Mouse (Mus musculus) lung, postnatal 36 days (tissue): ENCODE measurements at regions not wholly inside any gene's neighbourhood (a gene's known extent, or its start where the extent isn't known, plus 50 kb on each side); places are given as distances from the start of the nearest gene placed in this dataset.
A peak's percentile ranks its signal among the peaks of the same experiment; 100 is the strongest.

ENCODE experiments used
- DNase-seq: peaks from one replicate; pipeline ENCODE4 v3.0.0; 2022; ENCODE audit warnings: mixed read lengths

DNA sequence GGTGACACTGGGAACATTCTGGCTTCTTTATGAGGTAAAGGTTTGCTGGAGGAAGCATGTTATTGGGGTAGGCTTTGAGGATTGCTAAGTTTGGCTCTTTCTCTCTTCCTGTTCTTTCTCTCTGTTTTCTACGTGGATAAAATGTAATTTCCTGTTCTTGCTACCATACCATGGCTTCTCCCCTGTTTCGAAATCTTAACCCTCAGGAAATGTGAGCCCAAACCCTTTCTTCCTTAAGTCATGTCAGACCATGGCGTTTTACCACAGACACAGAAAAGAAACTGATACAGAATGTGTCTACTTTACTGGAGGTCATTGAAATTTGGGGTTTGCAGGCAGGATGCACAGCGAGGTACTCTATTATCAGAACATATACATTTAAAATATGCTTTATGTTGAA lies 552.7 kb upstream of the Camk1g start:
- DNase-seq, result no peak

DNA sequence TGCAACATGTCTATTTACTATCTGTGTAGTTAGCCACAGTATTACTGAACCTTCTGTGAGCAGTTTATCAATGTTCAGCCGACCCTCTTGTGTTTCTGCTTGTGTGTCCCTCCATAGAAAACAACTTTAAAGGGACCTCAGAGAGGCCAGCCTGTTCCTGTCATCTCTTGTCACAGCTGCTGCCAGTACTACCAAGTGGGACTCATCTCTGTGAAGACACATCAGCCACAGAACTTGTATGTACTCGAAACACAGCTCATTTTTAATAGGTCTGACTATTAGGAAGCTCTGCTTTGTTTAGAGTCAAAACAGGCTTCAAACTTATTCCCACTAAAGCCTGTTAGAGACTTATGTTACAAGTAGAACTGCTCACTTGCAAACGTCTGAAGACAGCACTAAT lies 549.1 kb upstream of the Camk1g start:
- no peak for DNase-seq

DNA sequence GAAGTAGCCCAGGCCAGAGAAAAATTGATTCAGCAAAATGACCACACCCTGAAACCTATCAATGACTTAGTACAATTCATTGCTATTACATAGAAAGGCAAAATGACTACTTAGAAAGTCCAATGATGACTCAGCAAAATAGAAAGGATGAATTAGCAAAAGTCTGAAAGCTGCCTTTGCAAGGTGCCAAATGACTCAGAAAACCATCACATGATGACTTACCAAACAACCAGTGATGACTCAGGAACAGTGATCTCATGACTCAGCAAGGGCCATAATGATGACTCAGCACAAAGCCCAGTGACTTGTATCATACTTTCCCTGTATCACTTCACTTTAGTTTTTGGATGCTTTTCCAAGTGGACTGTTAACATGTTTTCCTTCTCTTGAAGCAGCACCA lies 535.6 kb upstream of the Camk1g start:
- no peak for DNase-seq

DNA sequence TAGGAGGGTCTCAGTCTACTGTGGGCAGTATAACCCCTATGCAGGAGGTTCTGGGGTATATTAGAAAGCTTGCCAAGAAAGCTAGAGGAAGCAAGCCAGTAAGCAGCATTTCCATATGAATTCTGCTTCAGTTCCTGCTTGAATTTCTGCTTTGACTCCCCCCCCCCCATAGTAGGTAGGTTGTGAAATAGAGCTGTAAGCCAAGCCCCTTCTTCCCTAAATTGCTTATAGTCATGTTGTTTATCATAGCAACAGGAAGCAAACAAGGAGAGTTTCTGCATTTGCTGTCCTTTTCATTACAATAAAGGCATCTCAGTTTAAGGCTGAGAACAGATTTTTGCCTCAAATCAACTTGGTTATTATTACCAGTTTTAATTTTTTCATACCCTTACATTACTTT lies 524.0 kb upstream of the Camk1g start:
- no peak for DNase-seq

DNA sequence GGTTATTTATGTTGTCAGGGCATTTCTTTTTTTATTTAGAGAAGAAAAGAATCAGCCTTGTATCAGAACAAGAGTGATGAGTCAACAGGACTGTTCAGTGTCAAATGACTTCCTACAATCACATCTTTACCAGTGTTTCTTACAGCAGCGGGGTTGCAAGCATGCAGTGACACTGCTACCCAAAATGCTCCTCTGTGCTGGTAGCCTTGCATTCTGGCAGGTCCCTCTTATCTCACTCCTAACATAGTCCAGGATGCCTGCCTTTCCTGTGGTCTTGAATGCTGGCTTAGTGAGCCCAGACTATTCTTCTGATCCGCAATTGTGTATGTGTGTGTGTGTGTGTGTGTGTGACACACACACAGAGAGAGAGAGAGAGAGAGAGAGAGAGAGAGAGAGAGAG lies 506.4 kb upstream of the Camk1g start:
- DNase-seq, result no peak

DNA sequence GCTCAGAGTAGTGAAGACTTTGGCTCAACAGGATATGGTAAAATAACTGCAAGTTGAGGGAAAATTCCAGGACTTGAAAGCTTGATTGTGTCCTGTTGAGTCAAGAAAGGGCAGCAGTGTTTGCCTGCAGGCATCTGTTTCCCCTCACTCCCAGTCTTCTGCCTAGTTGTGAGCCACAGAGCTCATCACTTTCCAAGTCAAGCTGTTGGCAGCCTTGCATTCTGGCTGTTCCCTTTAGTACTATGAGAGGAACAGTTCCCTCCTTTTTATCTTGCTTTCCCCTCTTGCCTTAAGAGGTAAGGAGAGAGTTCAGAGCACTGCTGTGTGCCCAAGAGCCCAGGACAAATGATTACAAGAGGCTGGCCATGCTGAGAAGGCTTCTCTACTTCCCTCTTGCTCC lies 506.0 kb upstream of the Camk1g start:
- DNase-seq, result peak; percentile 52

DNA sequence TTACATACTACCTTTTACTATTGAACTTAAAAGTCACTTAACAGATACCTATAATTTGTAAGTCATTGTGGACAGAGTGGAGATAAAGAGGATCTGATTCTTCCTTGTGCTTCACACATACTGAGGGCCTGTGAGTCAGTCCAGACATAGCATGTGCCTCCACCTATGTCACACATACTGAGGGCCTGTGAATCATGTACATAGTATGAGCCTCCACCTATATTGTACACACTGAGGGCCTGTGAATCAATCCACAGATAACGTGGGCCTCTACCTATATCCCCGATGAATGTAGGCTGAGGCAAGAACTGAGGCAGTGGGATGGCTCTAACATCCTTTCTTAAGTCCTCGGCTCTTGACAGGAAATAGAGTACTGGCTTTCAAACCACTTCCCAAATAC lies 505.2 kb upstream of the Camk1g start:
- DNase-seq, result no peak

DNA sequence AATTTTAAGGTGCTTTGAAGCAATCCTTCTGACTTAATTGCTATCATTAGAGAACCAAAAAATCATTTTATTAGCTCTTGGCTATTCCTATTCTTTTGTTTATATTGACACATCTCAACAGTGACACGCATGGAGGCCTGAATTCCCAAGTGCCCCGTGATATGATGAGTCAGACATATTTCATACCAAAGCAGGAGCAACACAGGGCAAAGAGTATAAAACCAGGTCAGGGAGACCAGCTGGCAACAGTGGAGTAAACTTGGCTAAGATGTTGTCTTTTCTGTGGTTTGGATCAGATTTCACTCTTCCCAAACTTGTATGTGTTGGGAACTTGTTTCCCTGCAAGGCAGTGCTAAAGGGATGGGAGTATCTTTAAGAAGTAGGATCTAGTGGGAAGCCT lies 500.6 kb upstream of the Camk1g start:
- peak; percentile 42 for DNase-seq

DNA sequence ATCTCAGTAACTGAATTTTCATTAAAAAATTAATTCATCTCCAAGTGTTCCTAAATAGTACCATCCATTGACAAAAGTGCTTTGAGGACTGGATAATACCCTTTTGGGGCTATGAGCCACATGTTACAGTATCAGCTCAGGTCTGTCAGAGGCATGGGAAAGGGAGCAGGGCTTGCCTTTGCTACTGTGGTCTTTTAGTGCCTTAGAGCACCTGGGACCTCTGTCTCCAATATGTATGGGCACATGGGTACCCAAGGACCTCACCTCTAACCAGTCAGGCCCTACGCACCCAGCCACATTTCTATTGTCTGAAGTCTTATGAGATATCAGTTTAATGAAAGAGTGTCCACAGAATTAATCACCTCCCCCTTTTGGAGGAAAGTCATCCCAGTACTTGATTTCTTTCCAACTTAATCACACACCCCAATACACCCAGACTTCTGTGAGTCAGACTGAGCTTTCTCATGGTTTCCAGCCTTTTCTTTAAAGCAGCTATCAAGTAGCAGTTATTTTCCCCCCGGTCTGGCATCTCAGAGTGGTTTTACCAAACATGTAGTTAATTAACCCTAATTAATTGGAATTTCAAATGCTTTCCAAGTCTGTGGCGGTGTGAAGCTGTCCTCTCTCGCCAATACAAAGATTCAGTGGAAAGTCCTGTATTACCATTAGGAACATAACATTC lies 498.7 kb upstream of the Camk1g start:
- DNase-seq, result no peak

DNA sequence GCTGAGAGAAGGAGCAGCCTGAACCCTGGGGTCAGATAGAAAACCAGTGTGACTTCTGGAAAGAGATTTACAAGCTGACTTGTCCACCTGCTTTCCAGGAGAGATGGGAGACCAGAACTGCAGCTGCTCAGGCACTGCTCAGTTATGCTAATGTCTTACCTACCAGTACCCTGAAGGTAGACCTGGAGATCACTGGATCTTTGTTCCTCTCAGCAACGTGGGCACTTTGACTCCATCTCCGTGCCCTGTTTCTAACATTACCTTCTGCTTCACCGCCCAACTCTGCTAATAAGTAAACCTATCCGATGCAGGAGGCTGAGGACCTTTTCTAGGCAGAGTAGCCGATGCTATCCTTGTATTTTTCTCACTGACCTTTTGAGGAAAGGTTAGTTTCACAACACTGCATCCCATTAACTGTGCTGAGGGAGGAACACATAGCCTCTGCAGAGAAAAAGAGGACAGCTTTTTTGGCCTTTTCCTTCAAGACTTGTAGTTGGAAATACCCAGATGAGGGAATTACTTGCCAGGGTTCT lies 490.7 kb upstream of the Camk1g start:
- no peak for DNase-seq

DNA sequence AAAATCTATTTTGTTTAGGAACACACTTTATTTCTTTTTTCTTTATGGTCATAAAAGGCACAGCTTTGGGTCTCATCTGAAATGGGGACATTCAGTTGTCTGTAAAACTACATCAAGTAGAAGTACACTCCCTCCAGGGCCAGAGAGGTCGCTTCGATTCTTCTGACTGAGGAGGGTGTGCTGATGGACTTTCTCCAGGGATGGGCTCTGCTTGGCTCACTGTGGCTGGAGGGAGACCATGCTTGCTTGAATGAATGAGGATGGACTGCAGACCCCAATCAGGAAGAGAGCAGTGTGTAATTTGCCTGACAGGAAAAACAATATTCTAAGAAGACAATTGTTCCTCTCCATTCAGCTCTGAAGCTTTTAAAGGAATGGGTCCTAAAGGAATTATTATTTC lies 490.3 kb upstream of the Camk1g start:
- no peak for DNase-seq

DNA sequence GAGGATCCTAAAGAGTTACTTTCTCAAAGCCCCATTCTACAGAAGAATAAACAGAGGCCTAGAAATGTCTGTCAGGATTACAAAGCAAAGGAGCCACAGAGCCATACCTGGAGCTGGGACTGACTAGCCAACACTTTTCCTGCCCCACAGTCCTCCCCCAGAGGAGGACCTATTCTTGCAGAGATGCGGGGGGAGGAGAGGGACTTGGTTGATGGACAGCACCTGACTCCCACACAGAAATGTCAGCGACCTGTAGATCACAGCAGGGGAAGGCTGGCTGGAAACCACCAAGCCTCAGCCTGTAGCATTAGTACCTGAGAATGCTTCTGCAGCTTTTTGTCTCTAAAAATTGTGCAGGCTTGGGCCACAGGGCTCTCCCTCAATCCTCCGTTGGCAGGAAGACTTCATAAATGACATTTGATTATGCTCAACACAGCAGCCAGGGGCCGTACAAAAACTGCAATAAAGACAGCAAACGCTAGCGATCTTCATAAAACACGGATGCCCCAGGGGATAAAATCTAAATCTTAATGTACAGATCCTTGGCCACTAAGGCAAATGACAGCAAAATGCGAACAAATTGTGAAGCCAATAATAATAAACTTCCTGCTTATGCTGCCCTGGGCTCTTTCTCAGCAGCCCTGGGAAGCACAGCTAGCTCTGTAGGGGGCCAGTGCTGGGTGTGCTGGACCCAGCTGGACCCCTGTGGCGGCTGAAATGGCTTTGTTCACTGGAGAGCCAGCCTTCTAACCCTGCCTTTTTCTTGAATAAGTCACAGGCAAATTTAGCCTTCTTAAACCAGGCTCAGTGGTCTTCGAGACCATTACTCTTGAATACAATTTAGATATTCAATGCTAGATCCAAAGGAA lies 489.4 kb upstream of the Camk1g start:
- DNase-seq, result no peak

DNA sequence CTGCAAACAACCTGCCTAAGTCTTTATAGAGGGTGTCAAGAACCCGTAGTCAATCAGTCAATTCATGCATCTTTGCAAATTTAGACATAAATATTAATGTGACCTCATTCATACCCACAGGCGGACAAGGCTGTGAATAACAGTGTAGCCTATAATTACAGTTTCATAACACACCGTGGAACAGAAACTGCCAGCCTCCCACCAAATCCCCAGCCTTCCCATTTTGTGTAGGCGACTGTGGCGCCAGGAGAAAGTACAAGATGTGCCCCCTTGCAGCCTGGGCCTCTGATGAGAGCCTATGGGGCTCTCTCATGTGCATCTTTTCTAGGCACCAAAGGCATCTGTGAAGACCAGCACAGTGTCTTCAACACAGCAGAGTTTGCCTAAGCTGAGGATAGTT lies 477.8 kb upstream of the Camk1g start:
- DNase-seq, result no peak

DNA sequence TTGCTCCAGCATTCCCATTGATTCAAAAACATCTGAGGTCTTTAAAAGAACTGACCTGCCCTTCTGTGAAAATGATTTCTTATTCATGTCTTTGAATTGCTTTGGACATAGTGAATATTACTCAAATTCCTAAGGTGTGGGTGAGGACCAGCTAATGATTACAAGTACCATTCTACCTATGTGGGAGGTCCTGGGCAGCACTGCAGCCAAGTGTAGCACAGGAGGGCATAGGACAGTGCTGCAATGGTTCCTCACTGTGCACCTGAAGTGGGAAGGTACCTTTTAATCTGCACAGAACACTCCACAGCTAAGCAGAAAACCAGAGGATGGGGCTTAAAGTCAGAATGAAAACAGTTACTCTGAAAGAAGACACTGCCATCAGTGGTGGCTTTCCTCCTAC lies 474.8 kb upstream of the Camk1g start:
- DNase-seq, result no peak

DNA sequence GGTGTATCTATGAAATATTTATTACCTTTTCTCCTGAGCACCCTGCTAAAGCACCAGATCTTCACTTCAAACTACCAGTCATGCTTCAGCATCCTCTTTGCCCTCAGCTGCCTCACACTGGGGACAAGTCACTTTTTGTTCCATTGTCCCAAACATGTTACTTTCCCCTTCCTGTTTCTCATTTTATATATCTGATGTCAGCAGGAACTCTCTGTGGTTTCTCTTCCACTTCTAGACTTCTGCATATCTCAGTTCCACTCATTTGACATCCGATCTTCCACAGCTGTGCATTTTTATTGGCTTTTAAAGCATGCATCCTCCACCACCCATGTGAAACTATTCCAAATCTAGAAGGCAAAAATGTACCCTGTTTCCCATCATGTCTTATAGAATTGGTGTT lies 474.4 kb upstream of the Camk1g start:
- no peak for DNase-seq

DNA sequence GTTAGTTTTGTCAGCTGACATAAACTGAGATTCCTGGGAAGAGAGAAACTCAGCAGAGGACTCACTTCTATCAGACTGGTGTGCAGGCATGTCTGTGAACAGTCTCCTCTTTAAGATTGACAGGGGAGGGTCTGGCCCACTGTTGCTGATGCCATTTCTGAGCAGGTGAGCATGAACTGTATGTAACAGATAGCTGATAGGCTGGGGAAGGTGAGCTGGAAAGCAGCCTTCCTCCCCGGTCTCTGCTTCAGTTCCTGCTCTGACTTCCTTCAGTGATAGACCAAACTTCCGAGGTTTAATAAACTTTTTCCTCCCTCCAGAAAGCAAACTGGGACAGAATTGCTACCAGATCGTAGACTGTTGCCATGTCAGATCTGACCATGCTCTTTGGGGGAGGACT lies 430.9 kb upstream of the Camk1g start:
- DNase-seq, result no peak

DNA sequence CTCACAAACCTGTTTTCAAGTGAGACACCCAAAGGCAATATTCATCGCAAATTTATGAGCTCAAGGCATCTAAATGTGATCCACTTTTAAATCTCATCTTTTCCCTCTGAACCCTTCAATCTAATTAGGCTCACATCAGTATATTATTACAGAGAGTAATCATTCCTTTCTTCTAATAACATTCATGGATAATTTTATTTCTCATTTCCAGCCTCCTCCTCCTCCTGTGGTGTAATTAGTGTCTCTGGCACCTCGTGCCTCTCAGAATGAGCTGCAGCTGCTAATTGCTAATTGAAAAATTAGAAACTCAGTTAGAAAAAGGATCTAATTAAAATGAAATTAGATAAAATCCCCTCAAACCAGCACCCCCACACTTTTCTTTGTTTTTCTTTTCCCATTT lies 420.5 kb upstream of the Camk1g start:
- DNase-seq, result no peak

DNA sequence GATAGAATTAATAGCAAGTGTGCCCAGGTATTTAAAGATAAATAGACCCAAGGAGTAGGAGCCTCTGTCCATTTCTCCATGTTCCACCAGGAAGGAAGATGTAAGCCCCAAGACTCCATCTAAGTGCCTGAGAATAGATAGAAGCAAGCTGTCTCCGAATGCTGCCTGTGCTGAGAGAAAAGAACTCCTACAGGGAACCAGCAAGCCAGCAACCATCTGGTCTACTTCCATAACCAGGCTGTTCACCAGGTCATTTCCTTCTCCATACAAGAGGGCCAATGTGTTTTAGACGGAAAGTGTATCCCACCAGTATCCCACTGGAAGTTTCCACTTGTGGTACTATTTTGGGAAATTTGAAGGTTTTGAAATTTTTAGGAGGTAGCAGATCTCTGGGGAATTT lies 418.4 kb upstream of the Camk1g start:
- no peak for DNase-seq

DNA sequence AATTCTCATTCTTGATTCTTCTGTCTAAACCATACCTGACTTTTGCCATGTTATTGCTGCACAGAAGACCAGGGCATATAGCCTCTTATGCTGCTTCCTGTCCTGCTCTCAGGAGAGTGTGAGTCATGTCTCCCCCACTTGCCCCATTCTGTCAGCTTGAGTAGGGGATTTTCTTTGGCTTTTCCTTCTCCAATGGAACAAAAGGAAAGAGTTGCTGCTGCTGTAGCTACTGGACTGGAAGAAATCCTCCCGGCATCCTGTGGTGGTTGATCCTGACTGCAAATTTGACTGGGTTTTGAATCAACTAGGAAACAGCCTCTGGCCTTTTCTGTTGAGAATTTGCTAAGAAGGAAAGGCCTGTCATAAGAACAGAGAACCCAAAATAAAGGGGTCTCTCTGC lies 417.3 kb upstream of the Camk1g start:
- no peak for DNase-seq

DNA sequence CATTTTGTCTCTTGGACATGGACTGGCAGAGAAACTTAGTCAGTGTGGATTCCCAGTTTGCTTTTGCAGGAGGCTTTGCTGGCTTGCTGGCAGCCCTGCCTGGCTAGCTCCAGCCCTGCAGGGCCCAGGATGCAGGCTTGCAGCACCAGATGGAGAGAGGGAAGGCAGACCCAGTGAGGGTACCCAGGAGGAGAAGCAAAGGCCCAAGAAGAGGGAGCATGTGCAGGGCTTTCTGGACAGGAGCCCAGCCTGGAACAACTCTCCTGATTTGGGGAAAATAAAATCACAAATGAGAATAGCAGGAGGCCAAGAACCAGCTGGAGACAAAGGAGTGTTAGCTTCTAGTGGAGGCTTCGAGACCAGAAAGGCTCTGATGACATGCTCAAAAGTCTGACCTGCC lies 414.9 kb upstream of the Camk1g start:
- no peak for DNase-seq

DNA sequence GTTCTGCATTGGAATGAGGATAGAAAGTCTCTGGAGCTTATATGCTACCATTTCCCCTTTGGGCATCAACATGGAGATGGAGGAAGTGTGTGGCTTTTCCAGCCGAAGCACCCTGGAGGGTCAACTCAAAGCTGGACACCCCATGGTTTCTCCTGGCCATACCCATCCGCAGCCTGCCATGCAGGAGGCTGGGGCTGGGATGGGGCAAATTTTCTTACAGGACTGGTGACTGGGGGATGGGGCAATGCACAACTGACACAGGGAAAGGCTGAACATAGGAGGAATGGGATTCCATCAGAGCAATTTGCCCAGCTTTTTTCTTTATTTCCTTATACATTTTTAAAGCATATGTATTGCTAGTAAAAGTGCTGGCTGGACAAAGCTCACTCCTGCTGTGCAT lies 414.4 kb upstream of the Camk1g start:
- DNase-seq, result no peak

DNA sequence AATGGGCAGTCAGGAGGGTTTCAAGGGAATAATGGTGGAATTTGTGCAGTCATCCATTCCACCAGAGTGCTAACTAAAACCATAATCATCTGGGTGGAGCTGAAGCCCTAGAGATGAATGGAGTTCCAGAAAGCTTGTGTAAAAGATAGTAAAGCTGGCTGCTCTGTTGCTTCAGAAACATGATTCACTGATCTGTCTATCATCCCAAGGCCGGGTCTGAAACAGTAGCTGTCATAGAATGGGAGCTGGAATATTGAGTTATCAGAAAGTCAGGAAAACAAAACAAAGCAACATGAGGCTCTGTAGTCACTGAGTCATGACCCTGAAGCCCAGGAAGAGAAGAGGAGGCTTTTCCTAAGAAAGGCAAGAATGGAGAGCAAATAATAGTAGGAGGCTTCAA lies 408.1 kb upstream of the Camk1g start:
- DNase-seq, result no peak

DNA sequence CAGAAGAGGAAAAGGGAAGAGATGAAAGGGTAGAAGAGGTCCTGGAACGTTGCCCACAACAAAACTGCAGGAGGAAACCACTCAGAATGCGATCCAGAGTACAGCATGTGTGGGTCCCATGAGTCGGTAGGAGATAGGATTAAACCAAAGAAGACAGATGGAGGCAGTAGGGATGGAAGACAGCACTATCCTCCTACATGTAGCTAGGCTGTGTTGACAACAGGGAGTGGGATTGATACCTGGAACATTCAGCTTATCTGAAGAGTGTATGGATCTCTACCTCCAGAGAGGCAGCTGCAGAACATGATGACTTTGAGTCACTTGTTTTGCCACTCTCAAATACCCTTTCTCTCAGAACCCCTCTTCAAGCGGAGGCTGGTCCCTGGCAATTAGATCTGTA lies 399.4 kb upstream of the Camk1g start:
- DNase-seq, result no peak

DNA sequence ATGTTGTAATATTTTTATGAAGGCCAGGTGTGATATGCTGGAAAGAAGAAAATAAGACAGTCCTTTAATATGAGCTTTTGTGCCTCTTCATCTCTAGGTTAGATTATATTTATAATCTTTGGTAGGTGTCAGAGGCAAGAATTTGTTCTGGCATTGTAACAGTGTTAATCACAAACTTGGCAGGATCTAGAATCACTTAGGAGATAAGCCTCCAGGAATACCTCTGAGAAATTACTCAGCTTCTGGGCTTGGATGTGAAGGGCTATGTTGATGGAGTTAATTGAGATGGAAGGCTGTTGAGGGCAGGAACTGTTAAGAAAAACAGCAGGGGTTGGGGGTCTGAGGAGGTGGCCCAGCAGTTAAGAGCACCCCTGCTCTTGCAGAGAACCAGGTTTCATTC lies 394.0 kb upstream of the Camk1g start:
- DNase-seq, result no peak
